Mouse (Mus musculus): ENCODE measurements at regions not wholly inside any gene's neighbourhood (a gene's known extent, or its start where the extent isn't known, plus 50 kb on each side); places are given as distances from the start of the nearest gene placed in this dataset.

- TF ChIP-seq CTCF (IDR thresholded peaks at IDR 0.05; ENCODE audit: insufficient read depth, low read length) (no peak), POLR2A (IDR thresholded peaks at IDR 0.05; ENCODE audit: borderline replicate concordance, extremely low read depth, low read depth, low read length) (no peak)
Measured at GRCm38 (mm10) chr7:125141864-125142263, 302.6 kb upstream of the Kdm8 start.
